Mouse (Mus musculus): ENCODE measurements around the gene Zfp36l2.

Gene Zfp36l2

GRCm38 (mm10) chr17:84179026-84179972 lies 8.4 kb downstream of the Zfp36l2 start:
- no peak for DNase-seq (ENCODE audit: low read depth in 1 of 2, low spot score in 2 of 2)

- DNase-seq (ENCODE audit: low read depth in 1 of 2, low spot score in 2 of 2), result no peak
Observed at GRCm38 (mm10) chr17:84177481-84177880, 10.3 kb downstream of the Zfp36l2 start.

GRCm38 (mm10) chr17:84176446-84176845 lies 11.3 kb downstream of the Zfp36l2 start:
- no peak for DNase-seq (ENCODE audit: low read depth in 1 of 2, low spot score in 2 of 2)

GRCm38 (mm10) chr17:84175196-84175595 lies 12.6 kb downstream of the Zfp36l2 start:
- DNase-seq (ENCODE audit: low read depth in 1 of 2, low spot score in 2 of 2), result no peak

GRCm38 (mm10) chr17:84167377-84167776 lies 20.4 kb downstream of the Zfp36l2 start:
- no peak for DNase-seq (ENCODE audit: low read depth in 1 of 2, low spot score in 2 of 2)

GRCm38 (mm10) chr17:84166135-84166860 lies 21.4 kb downstream of the Zfp36l2 start:
- no peak for DNase-seq (ENCODE audit: low read depth in 1 of 2, low spot score in 2 of 2)

GRCm38 (mm10) chr17:84165735-84166134 lies 22.0 kb downstream of the Zfp36l2 start:
- no peak for DNase-seq (ENCODE audit: low read depth in 1 of 2, low spot score in 2 of 2)

GRCm38 (mm10) chr17:84164146-84164545 lies 23.6 kb downstream of the Zfp36l2 start:
- DNase-seq (ENCODE audit: low read depth in 1 of 2, low spot score in 2 of 2), result no peak

GRCm38 (mm10) chr17:84163066-84163785 lies 24.5 kb downstream of the Zfp36l2 start:
- DNase-seq (ENCODE audit: low read depth in 1 of 2, low spot score in 2 of 2), result no peak

- DNase-seq (ENCODE audit: low read depth in 1 of 2, low spot score in 2 of 2), result no peak
Observed at GRCm38 (mm10) chr17:84162211-84162760, 25.5 kb downstream of the Zfp36l2 start.

- DNase-seq (ENCODE audit: low read depth in 1 of 2, low spot score in 2 of 2), result no peak
Observed at GRCm38 (mm10) chr17:84161231-84161854, 26.4 kb downstream of the Zfp36l2 start.

- no peak for DNase-seq (ENCODE audit: low read depth in 1 of 2, low spot score in 2 of 2)
Observed at GRCm38 (mm10) chr17:84158891-84159290, 28.9 kb downstream of the Zfp36l2 start.

- no peak for DNase-seq (ENCODE audit: low read depth in 1 of 2, low spot score in 2 of 2)
Observed at GRCm38 (mm10) chr17:84158461-84158795, 29.3 kb downstream of the Zfp36l2 start.

- no peak for DNase-seq (ENCODE audit: low read depth in 1 of 2, low spot score in 2 of 2)
Observed at GRCm38 (mm10) chr17:84157743-84158460, 29.8 kb downstream of the Zfp36l2 start.

GRCm38 (mm10) chr17:84156748-84157742 lies 30.7 kb downstream of the Zfp36l2 start:
- no peak for DNase-seq (ENCODE audit: low read depth in 1 of 2, low spot score in 2 of 2)

GRCm38 (mm10) chr17:84156227-84156573 lies 31.5 kb downstream of the Zfp36l2 start:
- DNase-seq (ENCODE audit: low read depth in 1 of 2, low spot score in 2 of 2), result no peak

- DNase-seq (ENCODE audit: low read depth in 1 of 2, low spot score in 2 of 2), result no peak
Observed at GRCm38 (mm10) chr17:84155516-84156226, 32.1 kb downstream of the Zfp36l2 start.

GRCm38 (mm10) chr17:84155029-84155338 lies 32.8 kb downstream of the Zfp36l2 start:
- DNase-seq (ENCODE audit: low read depth in 1 of 2, low spot score in 2 of 2), result no peak

Data from monocyte, adult 2 months (primary cell).